Comparison of ENCODE assay signal across 21 mouse cellular contexts in genomic region chr4:149689822-149690700, GRCm38 (mm10). TPM values are rescaled to one million over a fixed set of nuclear protein-coding genes. Genes with fewer than 3 reads are reported as not detected.
DNase-seq lines count a peak whose midpoint lies in the region; ATAC-seq and TF ChIP-seq lines count a peak whose summit lies in the region.
"Had no signal": no experiment of that assay in that cellular context is flagged by ENCODE, and none has a peak within 500 bp of the region (broad histone marks: within the 10 kb centered on the region; RNA-seq: fewer than 3 reads in every experiment).

No protein-coding gene starts in this region.

- no peaks in the 10 kb centered on the region for H3K27me3 ChIP-seq in liver, embryonic 12.5 days (replicated peaks)
- no peaks in the 10 kb centered on the region for H3K27me3 ChIP-seq in liver, embryonic 13.5 days
- H3K27me3 ChIP-seq: embryonic facial prominence, embryonic 12.5 days; midbrain, embryonic 13.5 days; neural tube, embryonic 15.5 days; stomach, embryonic 15.5 days had no signal

- intact Hi-C loops in gastrocnemius, adult 2 months (cut with DNase I) = no loop called here

- peak overlapping the region; percentile 42; the same call in 1 of the 2 replicates for H3K4me2 ChIP-seq in liver, embryonic 12.5 days
- H3K4me2 ChIP-seq in liver, embryonic 13.5 days = peak overlapping the region; percentile 32
- H3K4me2 ChIP-seq: embryonic facial prominence, embryonic 12.5 days; hindbrain, embryonic 14.5 days; midbrain, embryonic 13.5 days; neural tube, embryonic 15.5 days; stomach, embryonic 15.5 days had no signal

- peaks cover 29% of the 10 kb centered on the region for H3K4me1 ChIP-seq in liver, embryonic 12.5 days
- peaks cover 31% of the 10 kb centered on the region for H3K4me1 ChIP-seq in liver, embryonic 13.5 days (replicated peaks)
- H3K4me1 ChIP-seq: midbrain, embryonic 13.5 days; neural tube, embryonic 15.5 days; stomach, embryonic 15.5 days had no signal

- no peak for DNase-seq in gastrocnemius, adult 2 months
- no peak for DNase-seq in gastrocnemius, postnatal 25 days
- DNase-seq in liver = no peak
- no peak for DNase-seq in liver, embryonic 13.5 days
- DNase-seq in layer of hippocampus, adult 18-20 months (ENCODE audit: low spot score in 2 of 2) = no peak
- DNase-seq in retina, postnatal 1 day = no peak
- DNase-seq: cerebellum, adult 8-10 months; forebrain, postnatal 0 days; heart, postnatal 14 days; kidney, postnatal 14 days; right cerebral cortex, postnatal 4 days; thymus, adult 2 months had no signal

- H3K4me3 ChIP-seq in gastrocnemius, adult 2 months = no peak overlapping the region
- no peak overlapping the region for H3K4me3 ChIP-seq in liver, embryonic 12.5 days
- H3K4me3 ChIP-seq in liver, embryonic 13.5 days (replicated peaks) = no peak overlapping the region
- H3K4me3 ChIP-seq: embryonic facial prominence, embryonic 12.5 days; midbrain, embryonic 13.5 days; myocyte; neural tube, embryonic 15.5 days; stomach, embryonic 15.5 days had no signal

- WGBS in liver, embryonic 12.5 days (ENCODE audit: insufficient replicate concordance) = 66% methylated on average over 12 of the region's 12 CpGs
- WGBS in liver, embryonic 13.5 days (ENCODE audit: insufficient replicate concordance) = 62% methylated on average over 12 of the region's 12 CpGs

- no peaks in the 10 kb centered on the region for H3K9me3 ChIP-seq in liver, embryonic 12.5 days (replicated peaks)
- no peaks in the 10 kb centered on the region for H3K9me3 ChIP-seq in liver, embryonic 13.5 days (replicated peaks)
- H3K9me3 ChIP-seq: embryonic facial prominence, embryonic 12.5 days; midbrain, embryonic 13.5 days; neural tube, embryonic 15.5 days; stomach, embryonic 15.5 days had no signal

- H3K9ac ChIP-seq in liver, embryonic 12.5 days = no peak overlapping the region
- H3K9ac ChIP-seq in liver, embryonic 13.5 days = no peak overlapping the region
- H3K9ac ChIP-seq: embryonic facial prominence, embryonic 12.5 days; forebrain, postnatal 0 days; hindbrain, embryonic 14.5 days; midbrain, embryonic 13.5 days; neural tube, embryonic 15.5 days; stomach, embryonic 15.5 days had no signal

- ATAC-seq in liver, embryonic 12.5 days = no peak
- peak; percentile 20 for ATAC-seq in CD4-positive, CD25-positive, alpha-beta regulatory T cell, adult 4 months
- no peak for ATAC-seq in liver, embryonic 13.5 days (ENCODE audit: low read depth)
- ATAC-seq: forebrain, postnatal 0 days; intestine, postnatal 0 days; midbrain, embryonic 13.5 days had no signal

- TF ChIP-seq CTCF in gastrocnemius, adult 2 months (IDR thresholded peaks at IDR 0.05) = no peak

- peak overlapping the region; percentile 82 for H3K27ac ChIP-seq in gastrocnemius, adult 2 months
- H3K27ac ChIP-seq in liver, embryonic 12.5 days = peak overlapping the region; percentile 61
- H3K27ac ChIP-seq in liver, embryonic 13.5 days = peak overlapping the region; percentile 55; the same call in 1 of the 2 replicates
- H3K27ac ChIP-seq: embryonic facial prominence, embryonic 12.5 days; hindbrain, embryonic 14.5 days; midbrain, embryonic 13.5 days; neural tube, embryonic 15.5 days; stomach, embryonic 15.5 days had no signal

- H3K36me3 ChIP-seq in liver, embryonic 12.5 days = no peaks in the 10 kb centered on the region
- no peaks in the 10 kb centered on the region for H3K36me3 ChIP-seq in liver, embryonic 13.5 days
- H3K36me3 ChIP-seq: embryonic facial prominence, embryonic 12.5 days; midbrain, embryonic 13.5 days; neural tube, embryonic 15.5 days; stomach, embryonic 15.5 days had no signal

RNA-seq across cellular contexts. Expression of gene Pik3cd, which starts 12.3 kb away (rescaled TPM):
- total RNA-seq in gastrocnemius, adult 2 months (2021) = 1 to 10 TPM; 8.9 to 9.1 TPM
- 1 to 10 TPM; 8.1 to 9.8 TPM for total RNA-seq in gastrocnemius, postnatal 25 days (2021)
- polyA plus RNA-seq in liver, embryonic 12.5 days (2016; fragmentation: Nextera tagmentation; extraction: Ambion mirVana) = 7.6 and 8.9 TPM in 2 replicates
- 100 to 1,000 TPM; 102 to 179 TPM for polyA plus RNA-seq in CD4-positive, CD25-positive, alpha-beta regulatory T cell, adult 4 months (2017; shearing (Covaris generic))
- 5.6 and 6.4 TPM in 2 replicates for polyA plus RNA-seq in liver, embryonic 13.5 days (2015; fragmentation: Nextera tagmentation; extraction: Ambion mirVana)
- 10 to 100 TPM; 21.4 to 26.3 TPM for total RNA-seq in layer of hippocampus, adult 18-20 months (2021)

RNA-seq across cellular contexts. Expression of gene Tmem201, which starts 47.8 kb away (rescaled TPM):
- total RNA-seq in gastrocnemius, adult 2 months (2021) = 10 to 100 TPM; 37.2 to 51.0 TPM
- 10 to 100 TPM; 36.2 to 38.1 TPM for total RNA-seq in gastrocnemius, postnatal 25 days (2021)
- 12.8 and 13.8 TPM in 2 replicates for polyA plus RNA-seq in liver, embryonic 12.5 days (2016; fragmentation: Nextera tagmentation; extraction: Ambion mirVana)
- 1 to 10 TPM; 4.6 to 7.8 TPM for polyA plus RNA-seq in CD4-positive, CD25-positive, alpha-beta regulatory T cell, adult 4 months (2017; shearing (Covaris generic))
- 6.9 and 8.4 TPM in 2 replicates for polyA plus RNA-seq in liver, embryonic 13.5 days (2015; fragmentation: Nextera tagmentation; extraction: Ambion mirVana)
- 10 to 100 TPM; 68.1 to 73.2 TPM for total RNA-seq in layer of hippocampus, adult 18-20 months (2021)
